Mouse (Mus musculus) thymus, adult 2 months (tissue): Measurements from ENCODE around the gene Lhpp.

Experiments used
- CTCF ChIP-seq: fragments of 200-500 bp; IDR thresholded peaks from 2 replicates; pipeline ENCODE4 v1.5.1; 2012; ENCODE audit warnings: mild to moderate bottlenecking, control low read depth, low read length, moderate library complexity, borderline replicate concordance; ENCODE audit not compliant: control insufficient read depth, poor library complexity, insufficient read depth; ENCODE audit errors: extremely low read depth
- POLR2A ChIP-seq: fragments of 200-500 bp; IDR thresholded peaks from 2 replicates; pipeline ENCODE4 v1.6.1; 2012; ENCODE audit warnings: mild to moderate bottlenecking, low read length, control low read depth, moderate library complexity; ENCODE audit not compliant: control insufficient read depth, poor library complexity, insufficient read depth; ENCODE audit errors: extremely low read depth

GRCm38 (mm10) chr7:132689722-132690121 lies 79.3 kb downstream of the Lhpp start:
- no peak for TF ChIP-seq CTCF
- TF ChIP-seq POLR2A, result no peak
